Comparison of ENCODE assay signal across 9 mouse cellular contexts in genomic region chr12:109401696-109402095, GRCm38 (mm10). TPM values are rescaled to one million over a fixed set of nuclear protein-coding genes. Genes with fewer than 3 reads are reported as not detected.
A peak's percentile ranks its signal among the peaks of the same experiment; 100 is the strongest.
DNase-seq lines count a peak whose midpoint lies in the region; ATAC-seq and TF ChIP-seq lines count a peak whose summit lies in the region.
"Had no signal": no experiment of that assay in that cellular context is flagged by ENCODE, and none has a peak within 500 bp of the region (broad histone marks: within the 10 kb centered on the region; RNA-seq: fewer than 3 reads in every experiment).

No protein-coding gene starts in this region.

- peaks cover 57% of the 10 kb centered on the region for H3K4me1 ChIP-seq in hindbrain, embryonic 12.5 days
- peaks cover 2% of the 10 kb centered on the region; the same call in 1 of the 2 replicates for H3K4me1 ChIP-seq in hindbrain, embryonic 11.5 days (replicated peaks; ENCODE audit: control insufficient read depth, insufficient read depth, low read length)
- H3K4me1 ChIP-seq in neural tube, embryonic 13.5 days (replicated peaks): peaks cover 72% of the 10 kb centered on the region
- H3K4me1 ChIP-seq in limb, embryonic 13.5 days: peaks cover 60% of the 10 kb centered on the region
- no peaks in the 10 kb centered on the region for H3K4me1 ChIP-seq in cerebellum, adult 2 months (ENCODE audit: control insufficient read depth, insufficient read depth, low read length)

- H3K27ac ChIP-seq in hindbrain, embryonic 12.5 days: peak overlapping the region; percentile 64
- H3K27ac ChIP-seq in hindbrain, embryonic 11.5 days (ENCODE audit: low read depth, low read length): no peak overlapping the region
- H3K27ac ChIP-seq in neural tube, embryonic 13.5 days (replicated peaks): peak overlapping the region; percentile 67
- H3K27ac ChIP-seq in limb, embryonic 13.5 days: peak overlapping the region; percentile 86
- no peak overlapping the region for H3K27ac ChIP-seq in cerebellum, adult 2 months (ENCODE audit: insufficient read depth, low read length)
- no peak overlapping the region for H3K27ac ChIP-seq in gastrocnemius, adult 2 months
- H3K27ac ChIP-seq: kidney, postnatal 0 days had no signal

- H3K9ac ChIP-seq in hindbrain, embryonic 12.5 days: no peak overlapping the region
- no peak overlapping the region for H3K9ac ChIP-seq in hindbrain, embryonic 11.5 days (ENCODE audit: low read depth, low read length)
- H3K9ac ChIP-seq in neural tube, embryonic 13.5 days: no peak overlapping the region
- H3K9ac ChIP-seq in limb, embryonic 13.5 days: no peak overlapping the region

- H3K27me3 ChIP-seq in hindbrain, embryonic 12.5 days: no peaks in the 10 kb centered on the region
- no peaks in the 10 kb centered on the region for H3K27me3 ChIP-seq in hindbrain, embryonic 11.5 days (ENCODE audit: control insufficient read depth, insufficient read depth, low read length)
- no peaks in the 10 kb centered on the region for H3K27me3 ChIP-seq in neural tube, embryonic 13.5 days
- H3K27me3 ChIP-seq in limb, embryonic 13.5 days: peaks cover 7% of the 10 kb centered on the region; the same call in 1 of the 2 replicates
- H3K27me3 ChIP-seq in cerebellum, adult 2 months (ENCODE audit: control insufficient read depth, insufficient read depth, low read length): peaks cover 1% of the 10 kb centered on the region; the same call in 1 of the 2 replicates

- no peak overlapping the region for H3K4me3 ChIP-seq in hindbrain, embryonic 12.5 days
- H3K4me3 ChIP-seq in hindbrain, embryonic 11.5 days (ENCODE audit: low read depth, low read length): no peak overlapping the region
- H3K4me3 ChIP-seq in neural tube, embryonic 13.5 days: no peak overlapping the region
- no peak overlapping the region for H3K4me3 ChIP-seq in limb, embryonic 13.5 days
- H3K4me3 ChIP-seq in cerebellum, adult 2 months (replicated peaks; ENCODE audit: insufficient read depth, low read depth, low read length): no peak overlapping the region
- H3K4me3 ChIP-seq in gastrocnemius, adult 2 months: no peak overlapping the region

- TF ChIP-seq POLR2A in cerebellum, adult 2 months (IDR thresholded peaks at IDR 0.05; ENCODE audit: borderline replicate concordance, insufficient read depth, low read length): no peak

- no peak for ATAC-seq in hindbrain, embryonic 12.5 days (ENCODE audit: low FRiP score)
- no peak for ATAC-seq in hindbrain, embryonic 11.5 days (ENCODE audit: low FRiP score)
- ATAC-seq in neural tube, embryonic 13.5 days (ENCODE audit: low read depth): no peak
- ATAC-seq in limb, embryonic 13.5 days (ENCODE audit: low FRiP score, low read depth): no peak

- no peak overlapping the region for H3K4me2 ChIP-seq in hindbrain, embryonic 12.5 days (replicated peaks)
- H3K4me2 ChIP-seq in hindbrain, embryonic 11.5 days (replicated peaks; ENCODE audit: low read depth, low read length): no peak overlapping the region
- no peak overlapping the region for H3K4me2 ChIP-seq in neural tube, embryonic 13.5 days
- no peak overlapping the region for H3K4me2 ChIP-seq in limb, embryonic 13.5 days (replicated peaks)

- no peak for TF ChIP-seq CTCF in cerebellum, adult 2 months (IDR thresholded peaks at IDR 0.05; ENCODE audit: borderline replicate concordance, insufficient read depth, low read depth, low read length)
- TF ChIP-seq CTCF in gastrocnemius, adult 2 months (IDR thresholded peaks at IDR 0.05): no peak

- intact Hi-C loops in gastrocnemius, adult 2 months (cut with DNase I): no loop called here

- no peak for DNase-seq in hindbrain, embryonic 11.5 days (ENCODE audit: low spot score)
- no peak for DNase-seq in neural tube, embryonic 10.5 days (ENCODE audit: extremely low spot score, low spot score)
- DNase-seq in cerebellum, adult 2 months: no peak
- no peak for DNase-seq in gastrocnemius, adult 2 months

- no peaks in the 10 kb centered on the region for H3K9me3 ChIP-seq in hindbrain, embryonic 12.5 days (replicated peaks)
- H3K9me3 ChIP-seq in hindbrain, embryonic 11.5 days (ENCODE audit: control insufficient read depth, low read length): no peaks in the 10 kb centered on the region
- no peaks in the 10 kb centered on the region for H3K9me3 ChIP-seq in neural tube, embryonic 13.5 days
- no peaks in the 10 kb centered on the region; the same call in 1 of the 2 replicates for H3K9me3 ChIP-seq in limb, embryonic 13.5 days

- H3K36me3 ChIP-seq in hindbrain, embryonic 12.5 days: no peaks in the 10 kb centered on the region
- H3K36me3 ChIP-seq in hindbrain, embryonic 11.5 days (ENCODE audit: control insufficient read depth, insufficient read depth, low read length): no peaks in the 10 kb centered on the region
- no peaks in the 10 kb centered on the region for H3K36me3 ChIP-seq in neural tube, embryonic 13.5 days
- H3K36me3 ChIP-seq in limb, embryonic 13.5 days: no peaks in the 10 kb centered on the region

- 75% methylated on average over 6 of the region's 6 CpGs for WGBS in hindbrain, embryonic 12.5 days
- WGBS in hindbrain, embryonic 11.5 days: 62% methylated on average over 6 of the region's 6 CpGs
- 69% methylated on average over 6 of the region's 6 CpGs for WGBS in neural tube, embryonic 13.5 days
- 65% methylated on average over 6 of the region's 6 CpGs for WGBS in limb, embryonic 13.5 days
- WGBS in cerebellum, adult 2 months: 81% methylated on average over 6 of the region's 6 CpGs

RNA-seq across cellular contexts. Expression of gene Dlk1, which starts 50.9 kb away (rescaled TPM):
- polyA plus RNA-seq in hindbrain, embryonic 12.5 days (2016; fragmentation: Nextera tagmentation; extraction: Ambion mirVana): 140 and 145 TPM in 2 replicates
- 77.7 and 84.4 TPM in 2 replicates for polyA plus RNA-seq in hindbrain, embryonic 11.5 days (2014; fragmentation: Nextera tagmentation; extraction: Ambion mirVana)
- 77.7 and 96.5 TPM in 2 replicates for polyA plus RNA-seq in neural tube, embryonic 13.5 days (2015; fragmentation: Nextera tagmentation; extraction: Ambion mirVana)
- 367 and 395 TPM in 2 replicates for polyA plus RNA-seq in limb, embryonic 13.5 days (2015; fragmentation: Nextera tagmentation; extraction: Ambion mirVana)
- 23.7 and 26.6 TPM in 2 replicates for polyA plus RNA-seq in cerebellum, adult 2 months (2012; rRNA removed)
- total RNA-seq in gastrocnemius, adult 2 months (2021): 1 to 10 TPM in 1 of 2 experiments, under 1 TPM in 1; 0.45 to 1.7 TPM
- total RNA-seq: megakaryocyte, adult 5-6 weeks had no signal

Comparison
In these comparisons a context has a peak if more than half of its experiments do, and no peak if none do; other contexts are left out.
1. H3K27ac ChIP-seq: peak in hindbrain, embryonic 12.5 days (single experiment), neural tube, embryonic 13.5 days (single experiment) and limb, embryonic 13.5 days (single experiment); none in hindbrain, embryonic 11.5 days (single experiment), cerebellum, adult 2 months (single experiment) and gastrocnemius, adult 2 months (single experiment).